Mouse (Mus musculus) effector memory CD4-positive, alpha-beta T cell, adult 7 months (primary cell): Measurements from ENCODE around the gene Etv6. TPM values are rescaled to one million over a fixed set of nuclear protein-coding genes. Genes with fewer than 3 reads are reported as not detected.

Experiments
- polyA plus RNA-seq: library from polyadenylated mRNA; unstranded; fragments of 100-300 nt; shearing (Covaris generic); gene quantifications from one replicate; pipeline ENCODE4 v1.2.1, GENCODE M21; 2017

Gene Etv6
- polyA plus RNA-seq, result 65.1 TPM

GRCm38 (mm10) chr6:134035490-134036405 lies at the start of gene Etv6:
TSS of gene Etv6 (plus strand) at chr6:134035700.

Other genes with a start within 250 kb of the Etv6 start
- gene Kap, start 181.9 kb upstream of the Etv6 start, polyA plus RNA-seq, result 0.89 TPM